Mouse (Mus musculus) heart, postnatal 0 days (tissue): Measurements from ENCODE around the gene Akap12.

ENCODE experiments used
- CTCF ChIP-seq: IDR thresholded peaks from 2 replicates; pipeline ENCODE4 v1.5.1; 2016; ENCODE audit warnings: antibody characterized with exemption, control low read depth, low read depth
- EP300 ChIP-seq: IDR thresholded peaks from 2 replicates; pipeline ENCODE4 v1.6.1; 2016; ENCODE audit warnings: antibody characterized with exemption, low read depth

GRCm38 (mm10) chr10:4376461-4376860 lies 110.3 kb downstream of the Akap12 start:
- TF ChIP-seq CTCF (no peak), EP300 (no peak)
